Mouse (Mus musculus) left cerebral cortex, postnatal 14 days (tissue): ENCODE measurements around the gene Olfr1029. TPM values are rescaled to one million over a fixed set of nuclear protein-coding genes. Genes with fewer than 3 reads are reported as not detected.
"Not testable (repeated sequence)": the region's sequence is repeated elsewhere in the genome, so short reads cannot be mapped to it uniquely, and the experiment has no call there.

Experiments used
- DNase-seq, 2 experiments: peaks; one replicate each; pipeline ENCODE4 v3.0.0; 2021 to 2022; ENCODE audit warnings: low spot score in 2 of 2, mixed read lengths in 1 of 2
- intact Hi-C: fragments of 180-260 bp; cut with DNase I; formaldehyde crosslinking; loops from one replicate; pipeline ENCODE4 v1.15.1; 2025
- long read RNA-seq, 2 experiments: library from polyadenylated mRNA; stranded (forward); transcript quantifications; one replicate each; pipeline ENCODE4 v2.0.0; 2021
- total RNA-seq, 2 experiments: library from RNA; stranded (reverse); gene quantifications; 2 replicates each; pipeline ENCODE4 v1.2.3; 2021

Gene Olfr1029
- total RNA-seq, result not detected
- long read RNA-seq, experiment 1, result 0 reads
- long read RNA-seq, experiment 2, result 0 reads

DNA sequence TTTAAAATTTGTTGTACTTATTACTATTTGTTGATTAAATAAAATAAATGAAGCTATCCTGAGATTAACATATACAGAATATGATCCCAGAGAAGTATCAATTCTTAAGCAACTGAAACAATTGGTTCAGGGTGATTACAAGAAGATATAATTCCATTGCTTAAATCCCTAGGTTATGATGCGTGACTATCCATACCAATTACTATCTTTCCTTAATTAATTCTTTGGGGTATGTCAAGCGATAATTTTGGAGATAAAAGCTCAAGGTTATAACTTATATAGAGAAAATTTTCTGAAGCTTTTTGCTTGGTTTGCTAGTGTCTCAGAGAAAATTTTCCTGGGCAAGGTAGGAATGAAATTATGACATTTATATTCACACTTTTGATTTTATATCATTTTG lies at the start of gene Olfr1029:
Gene Olfr1029, plus strand, starts transcription at position 301 of the 400 bp plus-strand sequence.
- no peak for DNase-seq
- intact Hi-C loops, result no loop called here

DNA sequence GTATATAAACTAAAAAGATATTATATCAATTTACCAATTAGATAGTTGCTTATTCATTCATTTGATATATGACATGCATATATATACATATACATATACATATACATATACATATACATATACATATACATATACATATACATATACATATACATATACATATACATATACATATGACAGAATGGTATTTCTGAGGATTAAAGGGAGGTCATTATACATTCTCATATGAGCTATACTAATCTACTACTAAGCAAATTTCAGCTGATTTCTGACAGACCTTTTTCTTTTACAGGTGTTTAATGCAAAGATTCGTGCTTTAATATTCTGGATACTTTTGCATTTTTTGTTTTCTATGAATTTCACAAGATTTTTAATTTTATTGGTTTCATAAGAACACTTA lies 23.6 kb upstream of the Olfr1029 start, which contains the start of gene Olfr1028:
Gene Olfr1028, plus strand, starts transcription at position 301 of the 400 bp plus-strand sequence.
- intact Hi-C loops, result no loop called here
- DNase-seq, result no peak

DNA sequence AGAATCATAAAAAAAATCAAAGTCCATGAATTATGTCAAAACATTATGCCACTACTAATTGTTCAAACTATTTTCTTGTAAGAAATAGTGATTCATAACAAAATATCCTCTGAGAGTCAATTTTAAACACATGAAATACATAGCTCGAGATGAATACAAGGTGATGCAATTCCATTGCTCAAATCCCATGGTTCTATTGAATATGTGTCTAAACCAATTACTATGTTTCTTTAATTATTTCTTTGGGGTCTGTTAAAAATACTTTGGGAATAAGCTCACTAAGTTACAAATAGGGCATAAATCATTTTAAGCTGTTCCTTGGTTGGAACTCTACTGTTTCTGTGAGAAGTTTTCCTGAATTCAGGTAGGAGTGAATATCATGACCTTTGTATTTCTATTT lies 5.3 kb downstream of the Olfr1029 start, which contains the start of gene Olfr1030:
Gene Olfr1030, plus strand, starts transcription at position 301 of the 400 bp plus-strand sequence.
- intact Hi-C loops, result no loop called here
- no peak for DNase-seq

DNA sequence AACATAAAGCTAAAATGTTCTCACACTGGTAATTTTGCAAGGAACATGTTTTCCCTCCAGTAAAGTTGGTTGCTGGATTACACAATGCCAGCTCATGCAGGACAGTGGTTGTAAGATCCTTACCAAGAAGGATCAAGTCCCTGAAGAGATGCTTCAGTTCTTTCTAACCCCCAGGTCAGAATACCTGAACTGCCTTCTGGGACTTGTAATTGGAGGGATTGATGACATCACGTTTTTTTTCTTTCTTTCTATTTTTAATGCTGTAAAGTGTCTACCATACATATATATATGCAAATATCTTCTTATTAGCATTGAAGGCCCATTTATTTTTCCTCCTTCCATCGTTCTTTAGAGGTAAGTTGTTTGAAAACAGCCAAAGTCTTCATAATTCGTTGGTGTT lies 16.3 kb downstream of the Olfr1029 start, which contains the start of gene Olfr1031:
Gene Olfr1031, plus strand, starts transcription at position 301 of the 400 bp plus-strand sequence.
- DNase-seq, result no peak
- intact Hi-C loops, result no loop called here

DNA sequence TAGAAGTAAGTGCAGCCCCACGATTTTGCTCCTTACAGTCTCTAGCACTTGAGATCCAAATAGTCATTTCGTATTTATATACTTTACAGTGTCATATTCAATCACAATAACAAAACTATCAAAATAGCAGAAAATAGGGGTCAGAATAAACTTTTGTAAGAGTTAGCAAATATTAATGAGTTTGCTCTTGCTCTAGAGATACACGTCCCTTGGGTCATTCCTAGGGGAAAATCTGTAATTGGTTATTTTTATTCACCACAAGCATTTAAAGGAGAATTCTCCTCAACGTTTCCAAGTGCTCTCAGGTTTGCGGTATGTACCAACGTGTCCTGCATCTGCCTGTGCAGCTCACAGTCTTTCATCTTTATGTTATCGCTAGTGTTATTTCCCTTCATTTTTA lies 31.5 kb downstream of the Olfr1029 start, which contains the start of gene Olfr1032:
Gene Olfr1032, plus strand, starts transcription at position 301 of the 400 bp plus-strand sequence.
- DNase-seq, result no peak
- intact Hi-C loops, result no loop called here

DNA sequence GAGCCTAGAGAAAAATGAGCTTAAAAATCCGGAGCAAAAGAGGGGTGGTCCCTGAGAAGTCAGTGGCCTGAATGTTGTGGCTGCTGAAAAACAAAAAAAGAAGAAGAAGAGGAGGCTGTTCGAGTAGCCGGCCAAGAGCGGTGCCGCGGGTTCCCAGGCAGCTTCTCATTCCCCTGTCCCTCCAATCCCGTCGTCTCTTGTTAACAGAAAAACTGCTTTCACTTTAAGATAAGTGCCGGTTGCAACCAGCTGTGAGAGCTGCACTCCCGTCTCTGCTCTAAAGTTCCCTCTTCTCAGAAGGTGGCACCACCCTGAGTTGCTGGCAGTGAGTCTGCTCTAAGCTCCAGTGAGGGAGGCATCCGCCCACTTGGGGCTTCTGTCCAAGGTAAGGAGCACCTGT lies 46.7 kb downstream of the Olfr1029 start, which contains the start of gene Olfr1033:
Gene Olfr1033, plus strand, starts transcription at position 228 of the 400 bp plus-strand sequence.
- peak; percentile 1 to 2 for DNase-seq
- intact Hi-C loops, result not testable (repeated sequence)

DNA sequence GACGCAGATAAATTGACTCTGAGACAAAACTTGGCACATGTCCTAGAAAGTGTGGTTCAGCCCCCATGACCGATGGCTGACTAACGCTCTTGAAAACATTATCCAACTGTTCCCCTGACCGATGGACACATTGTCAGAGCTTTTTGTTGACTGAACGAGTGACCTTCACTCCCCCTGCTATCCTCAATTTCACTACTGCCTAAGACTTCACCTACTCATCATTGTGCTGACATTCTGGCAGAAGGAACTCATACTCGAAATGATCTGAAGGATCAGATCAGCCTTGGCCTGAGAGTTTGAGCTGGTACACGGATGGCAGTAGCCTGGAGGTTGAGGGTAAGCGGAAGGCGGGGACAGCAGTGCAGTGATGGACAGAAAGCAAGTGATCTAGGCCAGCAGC lies 47.8 kb downstream of the Olfr1029 start:
- DNase-seq, intact Hi-C loops: not testable (repeated sequence)

Other genes with a start within 250 kb of the Olfr1029 start
- gene Olfr1012, start 211.1 kb upstream of the Olfr1029 start, total RNA-seq, result not detected
- not detected for gene Olfr1013, start 206.8 kb upstream of the Olfr1029 start, total RNA-seq
- not detected for gene Olfr1014, start 201.2 kb upstream of the Olfr1029 start, total RNA-seq
- gene Olfr1015, start 191.9 kb upstream of the Olfr1029 start, total RNA-seq, result not detected
- gene Olfr1016, start 171.4 kb upstream of the Olfr1029 start, total RNA-seq, result not detected
- not detected for gene Olfr1018, start 155.4 kb upstream of the Olfr1029 start, total RNA-seq
- not detected for gene Olfr1019, start 128.4 kb upstream of the Olfr1029 start, total RNA-seq
- gene Olfr1020, start 126.9 kb upstream of the Olfr1029 start, total RNA-seq, result not detected
- not detected for gene Olfr1022, start 105.3 kb upstream of the Olfr1029 start, total RNA-seq
- gene Olfr1023, start 88.3 kb upstream of the Olfr1029 start, total RNA-seq, result not detected
- gene Olfr1024, start 68.8 kb upstream of the Olfr1029 start, total RNA-seq, result not detected
- not detected for gene Olfr1025-ps1, start 58.7 kb upstream of the Olfr1029 start, total RNA-seq
- gene Olfr1026, start 52.3 kb upstream of the Olfr1029 start, total RNA-seq, result not detected
- gene Olfr1028, start 23.5 kb upstream of the Olfr1029 start, total RNA-seq, result not detected
- gene Olfr1030, start 5.4 kb downstream of the Olfr1029 start, total RNA-seq, result not detected
- not detected for gene Olfr1031, start 16.4 kb downstream of the Olfr1029 start, total RNA-seq
- gene Olfr1032, start 31.6 kb downstream of the Olfr1029 start, total RNA-seq, result not detected
- not detected for gene Olfr1033, start 46.7 kb downstream of the Olfr1029 start, total RNA-seq
- gene Olfr1034, start 72.0 kb downstream of the Olfr1029 start, total RNA-seq, result not detected
- gene Olfr1036, start 100.1 kb downstream of the Olfr1029 start, total RNA-seq, result not detected
- gene Olfr1037, start 113.5 kb downstream of the Olfr1029 start, total RNA-seq, result not detected
- gene Olfr1039, start 162.0 kb downstream of the Olfr1029 start, total RNA-seq, result not detected
- not detected for gene Olfr1040, start 172.8 kb downstream of the Olfr1029 start, total RNA-seq
- gene Olfr1042, start 187.9 kb downstream of the Olfr1029 start, total RNA-seq, result not detected
- not detected for gene Olfr1043, start 193.6 kb downstream of the Olfr1029 start, total RNA-seq
- not detected for gene Olfr1044, start 203.9 kb downstream of the Olfr1029 start, total RNA-seq
- gene Olfr52, start 211.8 kb downstream of the Olfr1029 start, total RNA-seq, result not detected
- gene Olfr1045, start 229.1 kb downstream of the Olfr1029 start, total RNA-seq, result not detected
- not detected for gene Olfr1046, start 245.4 kb downstream of the Olfr1029 start, total RNA-seq